In genomic region chr3:95700233-95700681, GRCm38 (mm10) we compare ENCODE assay signal across 9 mouse cellular contexts. TPM values are rescaled to one million over a fixed set of nuclear protein-coding genes. Genes with fewer than 3 reads are reported as not detected.
A peak's percentile ranks its signal among the peaks of the same experiment; 100 is the strongest.
DNase-seq lines count a peak whose midpoint lies in the region; ATAC-seq and TF ChIP-seq lines count a peak whose summit lies in the region.
"Had no signal": no experiment of that assay in that cellular context is flagged by ENCODE, and none has a peak within 500 bp of the region (broad histone marks: within the 10 kb centered on the region; RNA-seq: fewer than 3 reads in every experiment).

No protein-coding gene starts in this region.

- H3K27ac ChIP-seq in forebrain, embryonic 12.5 days: no peak overlapping the region
- H3K27ac ChIP-seq: embryonic facial prominence, embryonic 12.5 days had no signal

- ATAC-seq in forebrain, embryonic 12.5 days (ENCODE audit: low FRiP score): no peak

- H3K4me3 ChIP-seq in myocyte: no peak overlapping the region
- H3K4me3 ChIP-seq in lung, adult 2 months (replicated peaks; ENCODE audit: extremely low read depth, low read depth, low read length): no peak overlapping the region
- H3K4me3 ChIP-seq in forebrain, embryonic 12.5 days (replicated peaks): no peak overlapping the region
- H3K4me3 ChIP-seq: embryonic facial prominence, embryonic 12.5 days had no signal

- TF ChIP-seq CTCF in lung, adult 2 months (IDR thresholded peaks at IDR 0.05; ENCODE audit: insufficient read depth, low read length): no peak

- no peak for TF ChIP-seq POLR2A in myocyte (IDR thresholded peaks at IDR 0.05; ENCODE audit: insufficient read length, low read depth)
- no peak for TF ChIP-seq POLR2A in lung, adult 2 months (IDR thresholded peaks at IDR 0.05; ENCODE audit: borderline replicate concordance, extremely low read depth, low read depth, low read length)

- peaks cover 10% of the 10 kb centered on the region for H3K4me1 ChIP-seq in lung, adult 2 months (ENCODE audit: control insufficient read depth, insufficient read depth, low read length)
- peaks cover 26% of the 10 kb centered on the region for H3K4me1 ChIP-seq in forebrain, embryonic 12.5 days

- no peaks in the 10 kb centered on the region for H3K36me3 ChIP-seq in myocyte (ENCODE audit: control insufficient read depth, insufficient read depth)
- no peaks in the 10 kb centered on the region for H3K36me3 ChIP-seq in forebrain, embryonic 12.5 days (replicated peaks)
- H3K36me3 ChIP-seq: embryonic facial prominence, embryonic 12.5 days had no signal

- H3K9me3 ChIP-seq in forebrain, embryonic 12.5 days: no peaks in the 10 kb centered on the region
- H3K9me3 ChIP-seq: embryonic facial prominence, embryonic 12.5 days had no signal

- H3K9ac ChIP-seq in forebrain, embryonic 12.5 days: no peak overlapping the region
- H3K9ac ChIP-seq: embryonic facial prominence, embryonic 12.5 days had no signal

- no peaks in the 10 kb centered on the region for H3K27me3 ChIP-seq in myocyte (ENCODE audit: control insufficient read depth, insufficient read depth, insufficient read length)
- no peaks in the 10 kb centered on the region for H3K27me3 ChIP-seq in forebrain, embryonic 12.5 days
- H3K27me3 ChIP-seq: embryonic facial prominence, embryonic 12.5 days had no signal

- no peaks in the 10 kb centered on the region for H3K79me2 ChIP-seq in myocyte (ENCODE audit: control insufficient read depth, insufficient read depth)

- no peak overlapping the region for H3ac ChIP-seq in myocyte (ENCODE audit: control insufficient read depth, insufficient read length)

- peak; percentile 49 for DNase-seq in adrenal gland, adult 2 months
- DNase-seq in adrenal gland, adult 18-20 months (ENCODE audit: low spot score in 2 of 2): no peak
- peak; percentile 11 to 22 for DNase-seq in kidney, postnatal 36 days
- DNase-seq in kidney, adult 18-20 months: no peak
- DNase-seq in cerebellum, postnatal 10 days: peak; percentile 80 to 82
- DNase-seq in lung, adult 2 months: no peak

- 56% methylated on average over 6 of the region's 6 CpGs for WGBS in lung, adult 2 months
- 72% methylated on average over 6 of the region's 6 CpGs for WGBS in forebrain, embryonic 12.5 days

- H3K4me2 ChIP-seq in myocyte (ENCODE audit: low read depth): peak overlapping the region; percentile 95
- no peak overlapping the region for H3K4me2 ChIP-seq in forebrain, embryonic 12.5 days
- H3K4me2 ChIP-seq: embryonic facial prominence, embryonic 12.5 days had no signal

TF ChIP-seq in myocyte, 11 proteins besides CTCF, POLR2A, EP300 and RAD21:
- TF ChIP-seq MYOD1 (IDR thresholded peaks at IDR 0.05; ENCODE audit: control insufficient read depth in 1 of 3, insufficient read length in 2 of 3, low read depth in 2 of 3) (peak; percentile 73 to 87 (median 80)), SRF (IDR thresholded peaks at IDR 0.05; ENCODE audit: control insufficient read depth, insufficient read length, low read depth) (no peak)

RNA-seq across cellular contexts. Expression of gene Adamtsl4, which starts 12.5 kb away (rescaled TPM):
- 1 to 10 TPM; 6.0 to 8.8 TPM for total RNA-seq in adrenal gland, adult 2 months (2021)
- polyA plus RNA-seq in adrenal gland, adult 2 months (2012; rRNA removed): 11.0 and 17.4 TPM in 2 replicates
- total RNA-seq in adrenal gland, adult 18-20 months (2021): 10 to 100 TPM in 1 of 2 experiments, 1 to 10 TPM in 1; 8.6 to 10.1 TPM
- polyA plus RNA-seq in myocyte (2012; fragmentation: generic; extraction: Trizol): 4.6 TPM
- polyA plus RNA-seq in lung, adult 2 months (2012; rRNA removed): 51.3 and 52.3 TPM in 2 replicates
- polyA plus RNA-seq in forebrain, embryonic 12.5 days (2016; fragmentation: Nextera tagmentation; extraction: Ambion mirVana): 0.65 and 1.1 TPM in 2 replicates

RNA-seq across cellular contexts. Expression of gene Ecm1, which starts 39.1 kb away (rescaled TPM):
- 100 to 1,000 TPM; 716 to 736 TPM for total RNA-seq in adrenal gland, adult 2 months (2021)
- polyA plus RNA-seq in adrenal gland, adult 2 months (2012; rRNA removed): 917 and 1,104 TPM in 2 replicates
- 100 to 1,000 TPM; 427 to 665 TPM for total RNA-seq in adrenal gland, adult 18-20 months (2021)
- 219 TPM for polyA plus RNA-seq in myocyte (2012; fragmentation: generic; extraction: Trizol)
- polyA plus RNA-seq in lung, adult 2 months (2012; rRNA removed): 465 and 807 TPM in 2 replicates
- polyA plus RNA-seq in forebrain, embryonic 12.5 days (2016; fragmentation: Nextera tagmentation; extraction: Ambion mirVana): 13.2 and 14.5 TPM in 2 replicates

RNA-seq across cellular contexts. Expression of gene Mcl1, which starts 41.7 kb away (rescaled TPM):
- 100 to 1,000 TPM; 152 to 159 TPM for total RNA-seq in adrenal gland, adult 2 months (2021)
- 272 and 291 TPM in 2 replicates for polyA plus RNA-seq in adrenal gland, adult 2 months (2012; rRNA removed)
- total RNA-seq in adrenal gland, adult 18-20 months (2021): 100 to 1,000 TPM; 138 to 228 TPM
- polyA plus RNA-seq in myocyte (2012; fragmentation: generic; extraction: Trizol): 51.6 TPM
- 89.2 and 178 TPM in 2 replicates for polyA plus RNA-seq in lung, adult 2 months (2012; rRNA removed)
- polyA plus RNA-seq in forebrain, embryonic 12.5 days (2016; fragmentation: Nextera tagmentation; extraction: Ambion mirVana): 69.3 and 74.0 TPM in 2 replicates

RNA-seq across cellular contexts. Expression of gene Tars2, which starts 59.7 kb away (rescaled TPM):
- total RNA-seq in adrenal gland, adult 2 months (2021): 10 to 100 TPM; 49.6 to 50.3 TPM
- 39.6 and 50.2 TPM in 2 replicates for polyA plus RNA-seq in adrenal gland, adult 2 months (2012; rRNA removed)
- total RNA-seq in adrenal gland, adult 18-20 months (2021): 10 to 100 TPM; 45.5 to 52.1 TPM
- polyA plus RNA-seq in myocyte (2012; fragmentation: generic; extraction: Trizol): 34.3 TPM
- polyA plus RNA-seq in lung, adult 2 months (2012; rRNA removed): 21.6 and 25.7 TPM in 2 replicates
- 50.1 and 53.3 TPM in 2 replicates for polyA plus RNA-seq in forebrain, embryonic 12.5 days (2016; fragmentation: Nextera tagmentation; extraction: Ambion mirVana)

Comparison
In these comparisons a context has a peak if more than half of its experiments do, and no peak if none do; other contexts are left out.
1. DNase-seq: peak in adrenal gland, adult 2 months (single experiment), kidney, postnatal 36 days (2 of 2) and cerebellum, postnatal 10 days (2 of 2); none in adrenal gland, adult 18-20 months (0 of 2), kidney, adult 18-20 months (single experiment) and lung, adult 2 months (single experiment).
2. RNA of gene Ecm1, which starts 39.1 kb away (polyA plus RNA-seq): 917 to 1,104 TPM in adrenal gland, adult 2 months, 465 to 807 TPM in lung, adult 2 months and 219 TPM in myocyte (single experiment); 13.2 to 14.5 TPM in forebrain, embryonic 12.5 days; every median in the first group is over 10 times any median in the second.